Mouse (Mus musculus) urinary bladder, adult 18-20 months (tissue): Measurements from ENCODE around the gene Olfr206.
"Not testable (repeated sequence)": the region's sequence is repeated elsewhere in the genome, so short reads cannot be mapped to it uniquely, and the experiment has no call there.

Source experiments
- DNase-seq, 2 experiments: peaks; one replicate each; pipeline ENCODE4 v3.0.0; 2022; ENCODE audit warnings: low spot score in 2 of 2, mixed read lengths in 2 of 2

Olfr206 gene

GRCm38 (mm10) chr16:59349146-59349545 lies at the start of gene Olfr206:
Gene Olfr206, minus strand, starts transcription at chr16:59349246.
- no peak for DNase-seq

- no peak for DNase-seq
Observed at GRCm38 (mm10) chr16:59393300-59393699, 44.3 kb upstream of the Olfr206 start.

- no peak for DNase-seq
Observed at GRCm38 (mm10) chr16:59363893-59364292, 14.8 kb upstream of the Olfr206 start, which contains the start of gene Olfr209. Gene Olfr209, minus strand, starts transcription at chr16:59363993.

GRCm38 (mm10) chr16:59331038-59331437 lies 18.0 kb downstream of the Olfr206 start, which contains the start of gene Olfr205:
Gene Olfr205, minus strand, starts transcription at chr16:59331138.
- DNase-seq, result no peak

- not testable (repeated sequence) for DNase-seq
Observed at GRCm38 (mm10) chr16:59323262-59323661, 25.8 kb downstream of the Olfr206 start.

GRCm38 (mm10) chr16:59318148-59318547 lies 30.9 kb downstream of the Olfr206 start, which contains the start of gene Olfr204:
Gene Olfr204, minus strand, starts transcription at chr16:59318248.
- no peak for DNase-seq

GRCm38 (mm10) chr16:59298581-59298980 lies 50.5 kb downstream of the Olfr206 start, which contains the start of gene Olfr203:
Gene Olfr203, plus strand, starts transcription at chr16:59298881.
- DNase-seq, result no peak
